Mouse (Mus musculus) right cerebral cortex, adult 2 months (tissue): ENCODE measurements around the gene Vps13d.
A peak's percentile ranks its signal among the peaks of the same experiment; 100 is the strongest.

Experiments
- DNase-seq, 2 experiments: peaks; one replicate each; pipeline ENCODE4 v3.0.0; 2021 to 2022; ENCODE audit warnings: low spot score in 2 of 2

Vps13d gene

DNA sequence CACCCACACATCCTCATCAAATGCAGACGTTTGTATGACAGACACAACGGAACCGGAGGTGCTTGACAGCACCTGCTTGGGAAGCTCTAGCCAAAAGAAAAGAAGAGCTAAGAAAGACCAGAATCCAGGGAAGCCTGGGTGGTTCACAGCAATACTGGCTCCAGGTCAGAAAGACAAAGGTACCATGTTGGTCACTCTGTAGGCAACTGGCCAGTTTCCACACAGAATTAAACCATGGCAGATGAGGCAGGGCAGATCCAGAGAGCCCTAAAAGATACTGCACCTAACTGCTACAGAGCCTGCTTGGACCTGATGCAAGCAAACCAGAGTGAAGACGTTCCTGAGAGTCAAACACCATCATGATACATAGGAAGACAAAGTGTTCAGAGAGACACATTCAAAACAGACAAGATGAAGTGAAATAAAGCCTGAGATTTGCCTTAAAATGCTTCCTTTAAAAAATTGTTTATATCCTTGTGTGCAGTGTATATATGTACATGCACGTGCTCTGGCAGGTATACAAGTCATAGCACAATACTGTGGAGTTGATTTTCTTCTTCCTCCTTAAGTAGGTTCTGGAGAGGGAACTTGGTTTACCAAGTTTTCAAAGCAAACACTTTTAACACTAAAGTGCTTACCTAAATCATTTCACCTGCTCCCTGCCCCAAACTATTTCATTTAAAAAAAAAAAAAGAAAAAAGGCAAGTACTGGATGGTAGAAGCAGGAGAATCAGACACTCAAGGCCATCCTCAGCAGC is 44.3 kb downstream of the Vps13d start:
- no peak for DNase-seq

- no peak for DNase-seq
These were observed 47.5 kb downstream of the Vps13d start for GRCm38 (mm10) chr4:145147006-145147961.

DNA sequence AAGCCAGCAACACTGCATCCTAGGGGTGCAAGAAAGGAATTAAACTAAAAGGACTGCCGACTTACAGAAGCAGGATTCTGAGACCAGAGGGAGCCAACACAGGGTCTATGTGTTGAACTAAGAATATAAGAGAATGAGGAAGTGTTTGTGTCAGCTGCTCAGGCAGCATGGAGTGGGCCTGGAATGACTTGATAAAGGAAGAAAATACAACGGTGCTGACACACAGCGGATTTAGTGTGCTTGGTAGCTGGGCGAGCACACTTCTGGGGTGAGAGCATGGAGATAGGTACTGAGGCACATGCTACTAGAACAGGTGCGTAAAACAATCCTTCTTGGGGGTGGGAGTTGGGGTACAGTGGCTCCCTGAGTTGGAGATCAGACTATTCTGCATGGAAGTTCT is 51.3 kb downstream of the Vps13d start:
- no peak for DNase-seq

DNA sequence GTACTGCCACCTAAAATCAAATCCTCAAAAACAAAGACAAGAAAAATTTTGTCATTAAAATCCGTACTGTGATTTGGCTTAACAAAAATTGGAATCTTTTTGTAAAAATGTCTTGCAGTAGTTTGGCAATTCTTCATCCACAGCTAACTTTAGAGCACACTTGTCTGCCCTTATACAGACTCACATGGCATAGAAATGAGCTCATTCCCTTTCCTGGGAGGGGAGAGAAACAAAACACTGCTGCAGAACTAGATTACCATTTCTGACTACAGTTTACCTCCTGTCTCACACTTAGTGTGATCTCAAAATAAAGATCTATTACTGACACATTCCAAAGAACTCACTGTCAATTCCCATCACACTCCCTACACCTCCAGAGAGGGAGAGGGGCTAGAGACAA is 58.1 kb downstream of the Vps13d start:
- no peak for DNase-seq

- no peak for DNase-seq
These were observed 59.3 kb downstream of the Vps13d start for GRCm38 (mm10) chr4:145135473-145135872.

DNA sequence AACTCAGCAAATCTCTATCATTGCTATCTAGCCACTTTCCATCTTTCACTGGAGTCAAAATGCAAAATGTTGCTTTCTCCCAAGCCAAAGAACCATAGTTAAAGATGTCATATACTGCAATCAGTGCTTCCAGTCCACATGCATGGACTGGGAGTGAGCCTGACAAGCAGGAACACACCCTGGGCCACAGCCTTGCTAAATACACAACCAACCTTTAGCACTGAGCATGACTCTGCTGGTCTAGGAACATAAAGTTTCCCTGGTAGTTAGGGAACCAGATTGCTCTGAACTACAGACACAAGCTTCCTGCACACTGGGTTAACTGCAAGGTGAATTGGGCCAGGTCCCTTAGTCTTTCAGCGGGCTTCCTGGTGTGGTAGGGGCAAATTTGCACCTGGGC is 64.0 kb downstream of the Vps13d start:
- DNase-seq: no peak

- DNase-seq: peak; percentile 65 to 76
These were observed 64.8 kb downstream of the Vps13d start for GRCm38 (mm10) chr4:145129956-145130548.

DNA sequence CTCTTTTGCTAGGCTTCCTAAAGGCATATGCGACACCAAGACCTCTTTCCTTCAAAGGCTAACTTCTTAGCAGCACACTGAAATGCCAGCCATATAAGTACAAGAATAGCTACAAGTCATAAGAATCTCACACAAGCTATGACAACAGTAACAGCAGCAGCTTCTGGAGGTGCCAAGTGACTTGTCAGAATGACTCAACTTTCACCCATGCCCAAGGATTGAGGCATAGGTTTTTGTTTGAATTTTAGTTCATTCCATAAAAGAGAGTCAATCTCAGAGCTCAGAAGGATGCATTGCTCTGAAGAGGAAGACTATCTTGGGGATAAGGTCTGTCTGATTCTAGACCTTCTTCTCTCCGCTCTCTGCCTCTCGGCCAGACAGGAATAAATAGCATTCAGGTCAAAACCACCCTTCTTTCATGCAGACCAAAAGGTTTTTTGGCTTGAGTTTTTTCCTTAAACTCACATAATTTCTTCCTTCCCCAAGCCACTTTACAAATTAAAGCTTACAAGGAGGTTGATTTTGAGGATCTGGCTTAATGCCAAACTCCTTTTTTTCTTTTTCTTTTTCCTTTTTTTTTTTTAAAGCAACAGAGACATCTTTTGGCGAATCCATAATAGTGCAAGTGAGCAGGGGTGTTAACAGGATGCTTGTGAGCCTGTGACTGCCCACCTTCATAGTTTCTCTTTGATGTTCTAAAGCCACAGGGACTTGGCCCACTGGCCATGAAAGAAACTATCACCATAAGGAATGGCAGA is 69.2 kb downstream of the Vps13d start:
- peak; percentile 20 to 49 for DNase-seq

DNA sequence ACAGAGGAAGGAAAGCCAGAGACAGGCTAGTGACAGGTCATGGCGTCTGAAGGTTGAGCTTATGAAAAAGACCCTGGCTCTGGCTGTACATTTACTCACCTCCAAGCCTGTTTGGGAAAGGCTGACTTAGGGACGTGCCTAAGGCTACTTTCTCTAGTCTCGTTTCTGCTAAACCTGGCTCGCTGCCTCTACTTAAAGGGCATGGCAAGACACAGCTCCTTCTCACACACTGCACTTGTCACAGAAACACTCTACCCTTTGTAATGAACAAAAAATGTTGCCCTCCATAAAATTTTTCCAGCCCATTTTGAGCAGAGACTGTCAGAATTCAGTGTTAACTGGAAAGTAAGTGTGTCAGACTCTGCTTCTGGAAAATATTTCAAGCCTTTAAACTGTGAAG is 70.4 kb downstream of the Vps13d start:
- DNase-seq: no peak

- no peak for DNase-seq
These were observed 83.2 kb downstream of the Vps13d start for GRCm38 (mm10) chr4:145111641-145112040.

DNA sequence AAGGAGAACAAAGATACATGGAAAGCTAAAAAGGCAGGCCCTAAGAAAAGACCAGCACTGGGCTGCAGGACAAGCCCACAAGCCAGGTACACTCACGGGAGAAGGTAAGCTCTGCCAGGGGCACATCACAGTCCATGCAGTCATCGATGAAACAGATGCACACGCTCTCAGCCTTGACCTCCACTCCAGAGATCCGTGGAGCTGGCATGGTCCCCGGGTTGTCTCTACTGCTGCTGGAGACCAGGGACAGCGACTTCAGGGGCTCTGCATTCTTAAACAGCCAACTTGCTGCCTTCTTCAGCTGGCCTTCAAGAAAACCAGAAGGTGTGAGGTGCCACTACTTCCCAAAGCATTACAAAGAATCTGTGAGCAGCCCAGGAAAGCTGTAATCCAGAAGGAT is 84.1 kb downstream of the Vps13d start:
- no peak for DNase-seq

DNA sequence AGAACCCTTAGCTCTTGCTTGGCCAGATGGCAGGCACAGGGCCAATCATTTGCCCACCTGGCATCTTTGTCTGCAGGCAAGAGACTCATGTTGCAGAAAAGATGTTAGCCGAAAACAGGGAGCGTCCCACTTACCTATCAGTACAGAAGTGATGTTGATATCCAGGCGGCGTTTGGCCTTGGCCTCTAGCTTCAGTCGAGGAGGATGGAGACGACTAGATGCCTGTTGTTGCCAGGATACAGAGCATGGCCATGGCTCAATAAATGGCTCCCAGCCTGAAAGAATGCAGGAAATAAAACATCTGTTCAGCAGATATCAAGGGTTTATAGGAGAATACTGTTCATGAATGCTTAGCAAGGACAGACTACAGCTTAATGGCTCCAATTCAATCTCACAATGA is 88.0 kb downstream of the Vps13d start:
- DNase-seq: no peak

DNA sequence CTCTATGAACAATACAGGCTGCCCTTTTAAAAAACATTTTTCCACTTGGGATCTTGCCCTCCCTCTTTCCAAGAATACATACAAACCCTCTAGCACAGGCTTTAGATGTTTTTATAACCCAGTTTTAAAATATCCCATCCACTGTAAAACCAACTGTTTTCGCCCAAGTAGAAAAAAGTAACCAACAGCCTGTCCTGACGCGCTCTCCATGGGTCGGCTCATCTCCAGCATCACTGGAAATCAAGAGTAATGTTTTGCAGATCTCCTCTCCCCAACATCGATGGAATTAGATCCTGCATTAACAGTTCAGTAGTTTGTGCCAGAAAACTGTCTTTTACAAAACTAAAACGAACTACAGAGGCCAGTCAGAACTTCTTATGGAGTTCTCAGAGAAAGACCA is 89.5 kb downstream of the Vps13d start:
- DNase-seq: no peak

DNA sequence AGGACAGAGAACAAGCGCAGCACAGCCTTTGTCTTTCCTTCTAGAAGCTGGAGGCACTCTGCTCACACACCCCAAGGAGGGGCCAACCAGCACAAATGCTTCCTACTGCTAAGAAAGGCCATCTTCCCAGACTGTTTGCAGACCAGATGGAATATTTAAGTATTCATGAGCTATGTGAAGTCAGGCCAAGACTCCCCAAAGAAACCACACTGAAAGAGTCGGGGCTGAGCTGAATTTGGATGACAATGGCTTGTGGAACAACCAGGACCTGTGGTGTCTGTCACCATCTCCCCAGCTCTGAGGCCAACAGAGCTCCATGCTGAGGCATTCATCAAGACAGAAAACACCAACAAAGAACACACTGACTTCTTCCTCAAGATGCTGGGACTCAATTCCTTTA is 89.9 kb downstream of the Vps13d start:
- DNase-seq: peak in 1 of 2 experiments; percentile 23

DNA sequence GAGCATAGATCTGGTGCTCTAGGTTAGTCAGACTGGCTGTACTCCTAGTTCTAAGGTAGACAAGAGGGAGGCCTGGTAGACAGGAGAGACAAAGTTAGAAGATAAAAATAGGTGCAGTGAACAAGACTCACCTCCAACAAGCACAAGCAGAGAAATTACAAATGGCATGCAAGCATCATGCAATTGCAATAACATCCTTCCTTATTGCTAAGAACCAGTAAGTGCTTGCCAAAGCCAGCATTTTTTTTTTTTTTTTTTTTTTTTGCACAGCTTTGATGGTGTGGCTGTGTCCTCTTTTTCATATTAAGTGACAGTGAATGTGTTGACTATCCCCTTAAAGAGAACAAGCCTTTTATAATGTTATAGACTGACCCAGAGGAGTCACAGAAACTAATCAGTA is 91.2 kb downstream of the Vps13d start:
- no peak for DNase-seq

DNA sequence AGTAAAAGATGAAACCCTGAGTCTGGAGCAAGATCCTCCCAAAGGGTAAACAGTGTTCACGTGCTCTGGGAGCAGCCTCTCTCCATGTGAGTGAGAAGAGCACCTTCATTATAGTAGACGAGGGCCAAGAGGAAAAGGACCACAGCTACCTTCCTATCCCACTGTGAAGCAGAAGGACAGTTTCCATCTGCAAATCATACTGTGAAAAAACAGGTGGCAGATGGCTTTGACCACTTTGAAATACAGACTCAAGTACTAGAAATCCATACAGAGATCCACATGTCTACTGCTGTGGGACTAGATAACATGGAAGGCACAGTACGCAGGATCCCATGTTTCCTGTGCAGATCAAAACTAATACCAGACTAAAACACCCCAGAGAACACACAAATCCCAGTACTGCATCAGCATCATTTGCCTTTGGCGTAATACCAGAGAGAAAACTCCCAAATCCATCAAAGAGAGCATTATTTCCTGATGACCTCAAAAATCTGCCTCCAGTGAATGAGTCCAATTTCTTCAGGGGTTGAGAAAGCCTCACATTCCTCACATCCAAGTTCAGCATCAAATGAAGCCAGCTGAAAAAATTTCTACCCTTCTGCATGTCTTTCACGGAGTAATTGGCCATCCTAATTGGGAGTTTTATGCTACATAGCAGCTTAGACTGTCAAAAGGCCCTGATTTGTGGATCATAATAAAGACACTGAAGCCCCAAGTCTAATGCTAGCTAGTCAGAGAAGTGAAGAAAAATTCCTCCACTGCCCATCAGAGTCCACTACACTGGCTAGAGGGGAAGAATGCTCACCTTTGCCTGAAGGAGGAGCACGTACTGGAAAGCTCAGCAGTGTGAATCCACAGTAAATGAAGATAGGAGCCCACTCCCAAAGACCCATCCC is 92.7 kb downstream of the Vps13d start:
- DNase-seq: no peak

DNA sequence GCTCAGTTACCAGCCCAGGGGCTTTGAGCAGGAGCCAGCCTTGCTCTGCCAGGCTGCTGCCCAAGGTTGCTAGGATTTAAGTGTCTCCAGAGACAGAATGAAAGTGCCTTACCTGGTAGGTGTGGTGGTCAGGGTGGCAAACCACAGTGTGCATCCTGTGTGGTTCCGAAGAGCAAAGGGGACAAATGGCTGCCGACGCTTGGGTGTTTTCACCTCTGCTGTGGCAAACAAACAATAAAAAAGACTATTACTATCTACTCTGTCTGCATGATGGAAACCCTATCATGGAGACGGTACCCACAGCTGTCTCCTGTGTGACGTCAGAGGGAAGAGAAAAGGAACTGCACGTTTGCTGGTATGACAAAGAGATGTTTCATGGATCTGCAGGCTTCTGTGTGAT is 95.0 kb downstream of the Vps13d start:
- no peak for DNase-seq

GRCm38 (mm10) chr4:145099344-145099743 is 95.5 kb downstream of the Vps13d start:
- DNase-seq: no peak

GRCm38 (mm10) chr4:145097974-145098373 is 96.8 kb downstream of the Vps13d start:
- no peak for DNase-seq

DNA sequence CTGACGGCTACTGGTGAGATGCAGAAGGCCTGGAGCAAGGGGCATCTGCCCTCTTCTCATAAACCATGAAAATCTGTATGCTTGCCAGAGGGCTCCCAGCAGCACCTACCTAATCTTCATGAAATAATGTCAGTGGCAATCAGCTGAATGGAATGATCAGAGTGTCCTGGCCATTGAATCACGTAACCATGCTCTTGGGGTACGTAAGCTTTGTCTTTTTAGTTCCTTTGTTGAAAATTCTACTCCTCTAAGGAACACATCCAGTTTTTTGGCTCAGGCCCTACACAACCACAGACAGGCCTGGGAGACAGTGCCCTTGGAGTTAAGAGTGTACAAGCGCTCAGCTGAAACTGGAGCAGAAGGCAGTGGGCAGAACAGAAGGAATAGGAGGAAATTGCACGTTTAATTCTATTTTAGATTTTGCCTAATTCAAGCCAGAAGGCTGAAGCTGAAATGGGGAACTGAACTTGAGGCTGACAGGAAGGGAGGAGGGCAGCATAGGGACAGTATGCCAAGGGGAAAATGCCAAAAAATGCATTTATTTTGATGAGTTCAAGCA is 98.2 kb downstream of the Vps13d start:
- DNase-seq: peak; percentile 35 to 51
